Mouse (Mus musculus) heart, adult 2 months (tissue): Measurements from ENCODE around the gene Anapc11.

Source experiments
- CTCF ChIP-seq: fragments of 200-600 bp; IDR thresholded peaks from 2 replicates; pipeline ENCODE4 v1.8.1; 2022; ENCODE audit warnings: antibody characterized with exemption, mild to moderate bottlenecking, moderate library complexity
- EP300 ChIP-seq: fragments of 200-500 bp; IDR thresholded peaks from 2 replicates; pipeline ENCODE4 v1.6.1; 2011; ENCODE audit warnings: low read depth, low read length, control low read depth; ENCODE audit not compliant: insufficient read depth

DNA sequence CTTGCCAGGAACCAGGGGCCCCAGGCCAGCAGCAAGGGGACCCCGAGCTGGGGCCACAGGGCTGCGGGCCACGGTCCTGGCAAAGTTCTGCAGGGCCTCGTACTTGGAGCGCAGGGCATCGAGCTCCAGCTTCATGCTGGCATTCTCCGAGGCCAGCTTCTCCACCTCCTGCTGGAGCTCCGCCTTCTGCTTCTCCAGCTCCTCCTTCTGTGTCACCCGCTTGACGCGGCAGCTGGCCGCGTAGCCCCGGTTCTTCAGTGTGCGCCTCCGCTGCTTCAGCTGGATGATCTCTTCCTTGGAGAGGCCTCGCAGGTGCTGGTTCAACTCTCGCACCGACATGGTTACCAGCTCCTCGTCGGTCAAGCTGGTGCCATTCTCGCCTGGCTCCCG lies 31.1 kb downstream of the Anapc11 start:
- no peak for TF ChIP-seq CTCF
- no peak for TF ChIP-seq EP300
